Mouse (Mus musculus) kidney, adult 8-10 months (tissue): ENCODE measurements around the gene Sh3tc1.

Experiments used
- DNase-seq, 2 experiments: peaks; one replicate each; pipeline ENCODE4 v3.0.0; 2022

Sh3tc1 gene

GRCm38 (mm10) chr5:35739536-35740278, at the start of gene Sh3tc1:
Sh3tc1 (minus strand) TSS chr5:35739987.
- DNase-seq: peak; percentile 84 to 85

GRCm38 (mm10) chr5:35788719-35789118, 48.9 kb upstream of the Sh3tc1 start:
- peak; percentile 15 to 28 for DNase-seq

- DNase-seq: no peak
Observed at GRCm38 (mm10) chr5:35787847-35788246, 48.1 kb upstream of the Sh3tc1 start.

- DNase-seq: no peak
Observed at GRCm38 (mm10) chr5:35785853-35786252, 46.1 kb upstream of the Sh3tc1 start.

- DNase-seq: no peak
Observed at GRCm38 (mm10) chr5:35782648-35783180, 42.9 kb upstream of the Sh3tc1 start.

GRCm38 (mm10) chr5:35781116-35781515, 41.3 kb upstream of the Sh3tc1 start:
- no peak for DNase-seq

- DNase-seq: no peak
Observed at GRCm38 (mm10) chr5:35774137-35774424, 34.3 kb upstream of the Sh3tc1 start.

- DNase-seq: no peak
Observed at GRCm38 (mm10) chr5:35773274-35774136, 33.7 kb upstream of the Sh3tc1 start.

GRCm38 (mm10) chr5:35770891-35771663, 31.3 kb upstream of the Sh3tc1 start:
- DNase-seq: no peak

- DNase-seq: no peak
Observed at GRCm38 (mm10) chr5:35770246-35770645, 30.5 kb upstream of the Sh3tc1 start.

- no peak for DNase-seq
Observed at GRCm38 (mm10) chr5:35768997-35769396, 29.2 kb upstream of the Sh3tc1 start.

GRCm38 (mm10) chr5:35768525-35768924, 28.7 kb upstream of the Sh3tc1 start:
- DNase-seq: no peak

- DNase-seq: no peak
Observed at GRCm38 (mm10) chr5:35765909-35766308, 26.1 kb upstream of the Sh3tc1 start.

GRCm38 (mm10) chr5:35762850-35763249, 23.1 kb upstream of the Sh3tc1 start:
- no peak for DNase-seq

GRCm38 (mm10) chr5:35762388-35762787, 22.6 kb upstream of the Sh3tc1 start:
- no peak for DNase-seq

GRCm38 (mm10) chr5:35761323-35761722, 21.5 kb upstream of the Sh3tc1 start:
- no peak for DNase-seq

- no peak for DNase-seq
Observed at GRCm38 (mm10) chr5:35758081-35759053, 18.6 kb upstream of the Sh3tc1 start.

GRCm38 (mm10) chr5:35757639-35758001, 17.8 kb upstream of the Sh3tc1 start, which contains the start of gene Ablim2:
Ablim2 (plus strand) TSS chr5:35757880.
- peak; percentile 93 to 94 for DNase-seq

GRCm38 (mm10) chr5:35756997-35757638, 17.3 kb upstream of the Sh3tc1 start:
- no peak for DNase-seq

- no peak for DNase-seq
Observed at GRCm38 (mm10) chr5:35756020-35756419, 16.2 kb upstream of the Sh3tc1 start.

GRCm38 (mm10) chr5:35755131-35755733, 15.4 kb upstream of the Sh3tc1 start:
- DNase-seq: peak in 1 of 2 experiments; percentile 79
